Mouse (Mus musculus) urinary bladder, postnatal 25 days (tissue): ENCODE measurements around the gene Gm9887.

Source experiments
- DNase-seq: peaks from one replicate; pipeline ENCODE4 v3.0.0; 2022; ENCODE audit warnings: low spot score

Gm9887 gene

DNA sequence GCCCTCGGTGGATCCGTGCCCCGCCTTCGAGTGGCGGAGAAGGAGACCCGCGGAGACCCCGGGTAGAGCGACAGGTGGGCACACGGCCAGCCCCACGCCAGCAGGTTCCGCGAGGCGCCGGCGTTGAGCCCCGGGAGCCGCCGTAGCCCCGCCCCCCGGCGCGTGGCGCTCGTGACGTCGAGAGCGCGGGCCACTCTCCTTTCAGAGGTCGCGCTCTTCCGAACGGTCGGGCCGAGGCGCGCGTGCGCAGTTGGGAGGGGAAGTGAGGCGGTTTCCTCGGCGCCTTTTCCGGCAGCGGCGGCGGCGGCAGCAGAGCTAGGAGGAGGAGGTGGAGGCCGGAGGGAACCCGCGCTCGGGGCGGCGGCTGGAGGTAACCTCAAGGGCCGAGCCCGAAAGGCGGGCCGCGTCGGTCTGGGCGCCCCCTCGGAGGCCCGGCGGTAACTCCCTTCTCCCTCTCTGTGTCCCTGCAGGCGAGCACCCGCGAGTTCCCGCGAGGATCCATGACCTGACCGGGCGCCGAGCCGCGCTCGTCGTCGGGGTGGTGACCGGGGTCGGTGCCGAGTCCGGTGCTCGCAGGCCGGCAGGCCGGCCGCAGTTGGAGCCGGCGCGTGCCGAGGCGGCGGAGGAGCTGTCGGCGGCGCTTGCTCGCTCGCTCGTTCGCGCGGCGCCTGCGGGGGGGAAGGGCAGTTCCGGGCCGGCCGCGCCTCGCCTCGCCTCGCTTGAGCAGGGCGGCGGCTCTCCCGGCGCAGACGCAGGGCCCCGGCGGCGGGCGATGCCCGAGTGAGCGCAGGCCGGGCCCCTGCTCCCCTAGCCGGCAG is at the start of gene Gm9887, which contains the start of gene Arf6:
TSS of gene Gm9887 (minus strand) at position 605 of the 818 bp plus-strand sequence.
TSS of gene Arf6 (plus strand) at position 297 of the 818 bp plus-strand sequence.
- DNase-seq, result peak; percentile 100

GRCm38 (mm10) chr12:69420716-69421115 is 48.5 kb upstream of the Gm9887 start:
- DNase-seq, result no peak

DNA sequence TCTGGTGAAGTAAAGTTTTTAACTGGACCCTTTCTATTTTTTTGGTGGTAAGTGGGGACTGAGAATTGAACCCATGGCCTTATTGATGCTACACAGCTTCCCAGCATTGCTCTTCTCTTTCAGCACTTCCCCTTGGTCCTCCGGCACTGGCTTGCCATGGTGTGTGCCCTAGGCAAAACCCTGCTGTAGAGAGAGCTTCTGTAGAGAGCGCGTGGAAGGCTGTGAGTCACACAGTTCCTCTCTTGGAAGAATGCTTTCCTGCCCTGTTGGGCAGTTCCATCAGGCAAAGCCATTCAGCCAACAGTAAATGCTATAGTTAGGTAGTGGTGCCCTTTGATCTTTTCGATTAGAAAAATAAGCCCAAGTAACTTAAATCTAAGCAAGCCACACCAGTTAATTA is 47.3 kb upstream of the Gm9887 start:
- DNase-seq, result no peak

GRCm38 (mm10) chr12:69419017-69419605 is 46.9 kb upstream of the Gm9887 start:
- no peak for DNase-seq

GRCm38 (mm10) chr12:69418606-69419005 is 46.3 kb upstream of the Gm9887 start:
- DNase-seq, result no peak

DNA sequence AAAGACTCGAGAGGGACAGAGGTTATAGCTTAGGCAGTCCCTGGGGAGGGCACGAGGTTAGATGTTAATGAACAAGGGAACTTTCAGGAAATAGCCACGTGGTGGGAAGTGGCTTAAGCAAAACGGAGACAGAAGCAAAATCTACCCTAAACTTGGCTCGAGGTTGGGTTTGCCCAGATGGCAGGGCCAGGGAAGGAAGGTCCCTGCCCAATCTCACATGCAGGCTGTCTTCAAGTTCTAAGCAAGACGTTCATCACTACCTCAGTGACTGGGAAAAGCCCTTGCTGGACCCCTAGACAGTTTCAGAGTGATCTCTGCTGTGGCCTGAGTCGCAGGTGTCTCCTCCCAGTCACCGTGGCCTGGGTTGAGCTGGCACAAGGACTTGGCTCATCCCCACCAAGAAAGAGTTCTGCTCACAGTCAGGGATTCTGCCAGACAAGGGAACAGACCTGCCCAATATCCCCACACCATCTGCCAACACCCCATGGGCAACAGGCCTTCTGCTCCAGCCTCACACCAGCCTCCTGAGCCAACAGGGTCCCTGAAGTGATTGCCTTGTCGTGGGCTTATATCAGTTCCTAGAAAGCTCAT is 45.5 kb upstream of the Gm9887 start:
- no peak for DNase-seq

DNA sequence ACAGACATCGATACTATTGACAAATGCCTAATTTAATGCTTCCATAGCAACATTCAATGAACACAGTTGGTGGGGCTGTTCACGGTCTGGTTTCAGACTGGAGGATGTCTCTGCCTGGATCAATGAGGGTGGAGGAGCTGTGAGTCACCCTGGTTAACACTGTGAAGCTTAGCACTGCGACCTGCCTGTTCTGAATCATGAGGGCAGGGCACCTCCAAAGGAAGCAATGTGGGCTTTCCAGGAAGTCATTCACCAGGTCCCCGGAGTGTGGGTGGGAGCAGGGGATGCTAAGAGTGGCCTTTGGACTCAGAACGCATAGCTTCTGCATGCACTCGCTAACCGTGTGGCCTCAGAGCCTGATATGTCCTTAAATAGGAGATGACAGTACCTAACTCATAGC is 44.5 kb upstream of the Gm9887 start:
- DNase-seq, result no peak

- DNase-seq, result no peak
These were observed 42.7 kb upstream of the Gm9887 start for GRCm38 (mm10) chr12:69414826-69415572.

DNA sequence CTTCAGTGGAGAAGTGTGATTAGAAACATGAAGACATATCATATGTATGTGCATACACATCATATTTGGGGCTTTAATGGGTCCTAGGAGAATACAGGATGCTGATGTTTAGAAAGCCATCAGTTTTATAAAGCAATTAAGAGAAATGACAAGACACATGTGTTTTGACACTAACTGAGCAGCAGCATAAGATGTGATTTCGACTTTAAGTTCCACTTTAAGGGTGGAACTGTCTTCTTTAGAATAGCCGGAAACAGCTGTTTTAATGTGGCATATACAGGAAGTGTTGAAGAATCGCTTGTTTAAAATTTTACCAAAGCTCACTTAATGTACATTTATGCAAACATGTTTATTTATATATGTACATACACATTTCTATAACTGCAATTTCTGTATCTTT is 41.0 kb upstream of the Gm9887 start:
- DNase-seq, result no peak

- no peak for DNase-seq
These were observed 39.7 kb upstream of the Gm9887 start for GRCm38 (mm10) chr12:69411936-69412335.

GRCm38 (mm10) chr12:69410767-69411166 is 38.5 kb upstream of the Gm9887 start:
- no peak for DNase-seq

GRCm38 (mm10) chr12:69402594-69403167 is 30.4 kb upstream of the Gm9887 start:
- DNase-seq, result no peak

GRCm38 (mm10) chr12:69402100-69402499 is 29.8 kb upstream of the Gm9887 start:
- DNase-seq, result no peak

DNA sequence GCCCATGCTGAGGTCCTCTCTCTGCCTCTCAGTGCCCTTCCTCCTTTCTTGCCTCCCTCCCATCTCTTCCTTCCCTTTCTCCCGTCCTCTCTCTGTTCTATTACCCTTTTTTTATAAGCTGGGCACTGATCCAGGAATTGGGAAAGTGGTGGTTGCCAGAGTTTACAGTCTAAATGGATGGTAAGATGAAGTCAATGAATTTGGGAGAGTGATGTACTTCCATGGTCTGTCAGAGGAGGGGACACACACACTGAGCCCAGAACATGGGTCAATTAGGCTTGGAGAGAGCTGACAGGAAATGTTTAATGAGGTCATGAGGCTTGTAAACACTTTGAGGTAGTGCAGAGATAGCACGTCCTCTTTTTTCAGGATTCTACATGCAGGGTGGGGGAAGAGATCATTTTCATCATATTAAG is 28.6 kb upstream of the Gm9887 start:
- DNase-seq, result no peak

GRCm38 (mm10) chr12:69400367-69400766 is 28.1 kb upstream of the Gm9887 start:
- no peak for DNase-seq

DNA sequence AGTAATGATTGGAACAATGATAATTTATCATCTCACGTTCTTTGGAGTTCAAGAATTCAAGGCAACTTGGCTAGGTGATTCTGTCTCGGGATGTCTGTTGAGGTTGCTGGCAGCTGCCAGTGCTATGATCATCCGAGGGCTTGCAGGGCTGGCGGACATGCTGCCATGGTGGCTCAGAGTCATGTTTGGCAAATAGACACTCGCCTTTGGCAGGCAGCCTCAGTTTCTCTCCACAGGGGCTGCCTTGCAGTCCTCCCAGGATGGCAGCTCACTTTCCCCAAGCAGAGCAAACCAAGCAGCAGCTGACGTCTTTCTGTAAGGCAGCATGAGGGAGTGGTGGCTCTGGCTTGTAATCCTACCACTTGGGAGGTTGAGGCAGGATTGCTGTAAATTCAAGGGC is 22.2 kb upstream of the Gm9887 start:
- DNase-seq, result no peak

- DNase-seq, result no peak
These were observed 20.8 kb upstream of the Gm9887 start for GRCm38 (mm10) chr12:69393076-69393475.

DNA sequence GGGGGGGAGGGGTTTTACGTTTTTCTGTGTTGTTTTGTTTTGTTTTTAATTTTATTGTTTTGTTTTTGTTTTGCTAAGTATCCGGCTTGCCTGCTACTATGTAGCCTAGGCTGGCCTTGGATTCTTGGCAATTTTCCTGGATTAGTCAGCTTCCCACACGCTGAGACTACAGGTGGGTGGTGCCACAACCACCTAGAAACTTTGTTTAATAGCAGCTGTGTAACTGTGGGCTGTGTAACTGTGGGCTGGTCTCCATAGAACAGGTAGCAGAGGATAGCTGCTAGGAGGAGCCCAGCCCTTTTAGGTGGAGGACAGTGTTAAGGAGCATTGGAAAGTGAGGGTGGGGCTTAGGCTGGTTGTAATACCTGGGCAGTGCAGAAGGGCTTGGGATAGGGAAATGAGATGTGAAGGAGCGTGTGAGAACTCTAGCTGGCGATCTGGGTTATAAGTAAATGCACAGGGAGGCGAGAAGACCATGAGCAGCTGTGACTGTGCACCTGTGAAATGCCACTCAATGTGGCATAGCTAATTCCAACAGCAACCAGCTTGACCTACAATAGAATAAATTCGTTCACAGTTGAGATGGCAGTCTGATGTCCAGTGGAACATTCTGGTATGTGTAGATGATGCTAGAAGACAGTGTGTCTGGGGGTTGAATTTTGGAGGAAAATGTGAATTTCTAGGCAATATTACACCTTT is 17.9 kb upstream of the Gm9887 start:
- DNase-seq, result no peak

DNA sequence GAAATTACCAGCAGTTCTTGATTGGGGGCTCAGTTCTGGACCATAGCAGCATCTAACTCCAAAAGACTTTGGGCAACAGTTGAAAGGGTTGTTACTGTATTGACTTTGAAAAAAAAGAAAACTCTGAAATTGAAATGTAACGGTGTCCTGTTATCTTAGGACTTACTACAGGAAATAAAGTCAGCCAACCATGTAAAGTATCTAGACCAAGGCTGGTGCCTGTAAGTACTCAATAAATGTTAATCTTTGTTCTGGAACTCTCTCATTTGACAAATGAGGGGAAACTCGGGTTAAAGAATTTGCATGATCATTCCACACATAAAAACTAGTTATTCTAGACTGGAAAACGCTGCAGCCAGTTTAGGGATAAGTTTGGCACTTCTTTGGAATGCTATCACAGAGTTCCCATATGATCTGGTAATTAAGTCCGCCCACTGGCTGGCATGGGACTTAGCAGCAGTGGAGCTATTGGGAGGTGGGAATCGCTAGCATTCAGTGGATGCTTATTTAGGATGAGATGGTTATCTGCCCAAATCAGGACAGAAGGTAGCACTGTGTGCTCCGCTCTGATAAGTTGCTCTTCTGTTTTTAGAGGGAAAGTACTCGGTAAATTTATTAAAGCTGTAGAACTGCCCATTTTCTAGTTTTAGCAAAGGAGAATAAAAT is 17.1 kb upstream of the Gm9887 start:
- DNase-seq, result no peak

DNA sequence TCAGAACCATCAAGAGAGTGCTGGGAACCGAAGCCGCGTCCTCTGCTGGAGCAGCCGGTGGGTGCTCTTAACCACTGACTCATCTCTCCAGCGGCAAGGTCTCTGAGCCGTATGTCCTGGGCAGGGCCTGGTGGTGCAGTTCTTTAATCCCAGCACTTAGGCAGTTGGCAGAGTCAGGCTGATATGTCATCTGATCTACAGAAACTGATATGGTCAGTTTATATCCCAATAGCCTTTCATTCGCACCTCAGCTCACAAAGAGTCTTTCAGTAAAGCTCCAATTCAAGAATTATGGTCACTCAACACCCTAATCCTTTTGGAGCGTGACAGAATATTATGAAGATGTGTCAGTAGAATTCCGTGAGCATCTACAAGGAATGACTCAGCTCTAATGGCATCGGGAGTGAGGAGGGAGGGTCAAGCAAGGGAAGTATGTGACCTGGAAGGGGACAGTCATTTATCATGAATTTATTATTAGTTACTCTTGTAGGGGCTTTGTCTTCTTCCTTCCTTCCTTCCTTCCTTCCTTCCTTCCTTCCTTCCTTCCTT is 16.1 kb upstream of the Gm9887 start:
- no peak for DNase-seq
